Mouse (Mus musculus) intestine, embryonic 16.5 days (tissue): ENCODE measurements around the gene Stt3b. TPM values are rescaled to one million over a fixed set of nuclear protein-coding genes. Genes with fewer than 3 reads are reported as not detected.

Experiments used
- ATAC-seq: fragments of 200-750 bp; cut with Nextera tagmentation; 2 replicates; pipeline ENCODE4 v1.8.0; 2017; ENCODE audit warnings: moderate TSS enrichment, moderate library complexity
- H3K27ac ChIP-seq: fragments of 300-500 bp; sonication (generic); 2 replicates; pipeline ENCODE4 v1.5.1; 2014; ENCODE audit warnings: mild to moderate bottlenecking, low read length
- H3K27me3 ChIP-seq: fragments of 300-500 bp; sonication (generic); replicated peaks from 2 replicates; pipeline ENCODE4 v1.6.1; 2014; ENCODE audit warnings: low read length, control low read depth, mixed read lengths; ENCODE audit not compliant: control insufficient read depth, insufficient read depth
- H3K36me3 ChIP-seq: fragments of 300-500 bp; sonication (generic); 2 replicates; pipeline ENCODE4 v1.6.1; 2014; ENCODE audit warnings: low read length, control low read depth; ENCODE audit not compliant: control insufficient read depth, insufficient read depth
- H3K4me1 ChIP-seq: fragments of 300-500 bp; sonication (generic); 2 replicates; pipeline ENCODE4 v1.6.1; 2014; ENCODE audit warnings: low read length, control low read depth, mixed read lengths; ENCODE audit not compliant: control insufficient read depth, insufficient read depth
- H3K4me2 ChIP-seq: fragments of 300-500 bp; sonication (generic); 2 replicates; pipeline ENCODE4 v1.6.1; 2014; ENCODE audit warnings: low read depth, low read length, control low read depth
- H3K4me3 ChIP-seq: fragments of 300-500 bp; sonication (generic); 2 replicates; pipeline ENCODE4 v1.5.1; 2014; ENCODE audit warnings: mild to moderate bottlenecking, low read length
- H3K9ac ChIP-seq: fragments of 300-500 bp; sonication (generic); 2 replicates; pipeline ENCODE4 v1.6.1; 2014; ENCODE audit warnings: low read depth, low read length
- H3K9me3 ChIP-seq: fragments of 300-500 bp; sonication (generic); 2 replicates; pipeline ENCODE4 v1.6.1; 2016; ENCODE audit warnings: low read length, control low read depth; ENCODE audit not compliant: control insufficient read depth
- WGBS: fragments of 180-500 bp; shearing (Covaris S2); extraction: QIAGEN DNeasy Blood & Tissue Kit; methylation state at CpG from one replicate; pipeline ENCODE4 v1.1.7; 2014; 5-methylcytosine and 5-hydroxymethylcytosine counted together
- polyA plus RNA-seq: library from polyadenylated mRNA; unstranded; fragments of >200 nt; fragmentation: Nextera tagmentation; extraction: Ambion mirVana; gene quantifications from 2 replicates; pipeline ENCODE4 v1.2.1, GENCODE M21; 2015

Gene Stt3b
- polyA plus RNA-seq, 1 experiment from 2014 or later = 108 TPM

DNA sequence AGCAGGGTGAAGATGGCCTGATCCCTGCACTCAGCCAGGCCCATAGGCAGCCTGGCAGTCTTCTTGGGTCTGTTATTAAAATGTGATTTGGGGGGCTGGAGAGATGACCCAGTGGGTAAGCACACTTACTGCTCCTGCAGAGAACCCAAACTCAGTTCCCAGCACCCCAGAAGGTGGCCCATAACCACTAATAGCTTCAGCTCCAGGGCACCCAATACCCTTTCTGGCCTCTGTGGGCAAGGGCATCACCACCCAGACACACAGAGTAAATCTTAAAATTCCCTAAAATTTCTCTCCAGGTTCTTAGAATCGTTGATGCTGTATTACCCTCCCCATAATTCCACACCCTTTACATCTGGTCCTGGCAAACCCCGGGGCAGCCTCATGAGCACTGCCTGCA is 75.7 kb downstream of the Stt3b start:
- H3K4me3 ChIP-seq = no peak overlapping the region
- no peak overlapping the region for H3K4me2 ChIP-seq
- no peak overlapping the region for H3K27ac ChIP-seq
- no peaks in the 10 kb centered on the region for H3K9me3 ChIP-seq
- H3K36me3 ChIP-seq = 0 out of 2 replicates have a peak, but pooled peaks cover 5% of the 10 kb centered on the region
- H3K27me3 ChIP-seq = no peaks in the 10 kb centered on the region
- no peaks in the 10 kb centered on the region for H3K4me1 ChIP-seq
- 95% methylated on average over 2 of the region's 2 CpGs for WGBS
- ATAC-seq = no peak
- no peak overlapping the region for H3K9ac ChIP-seq

DNA sequence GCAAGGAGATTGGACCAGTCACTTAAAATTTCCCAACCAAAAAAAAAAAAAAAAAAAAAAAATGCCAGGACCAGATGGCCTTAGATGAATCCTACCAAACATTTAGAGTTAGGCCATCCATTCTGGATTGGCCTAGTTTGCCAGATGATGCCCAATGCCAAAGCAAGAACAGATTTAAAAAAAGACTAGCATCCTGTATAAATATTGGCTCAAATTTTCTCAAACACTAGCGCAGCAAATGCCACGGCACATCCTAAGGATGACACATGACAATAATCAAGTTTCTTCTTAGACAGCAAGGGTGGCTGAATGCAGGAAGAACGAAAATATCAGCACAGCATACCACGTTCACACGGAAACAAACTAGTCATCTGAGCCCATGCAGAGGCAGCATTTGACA is 76.5 kb downstream of the Stt3b start:
- no peak for ATAC-seq

DNA sequence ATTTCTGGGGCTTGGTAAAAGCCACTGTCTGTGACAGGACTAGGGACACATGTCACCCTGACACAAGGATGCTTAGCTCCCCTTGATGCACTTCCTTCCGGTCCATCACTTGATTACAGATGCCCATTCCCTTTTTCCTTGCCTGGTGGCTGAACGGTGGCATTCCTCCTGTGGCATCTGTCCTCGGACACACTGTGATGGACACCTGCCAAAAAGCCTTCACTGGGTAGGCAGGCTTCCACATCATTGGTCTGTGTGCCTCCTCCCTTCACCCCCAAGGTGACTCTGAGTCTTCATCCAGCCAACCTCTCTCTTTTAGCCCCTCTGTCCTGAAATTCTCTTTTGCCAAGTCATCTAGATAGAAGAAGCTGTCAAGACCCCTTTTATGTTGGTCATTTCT is 78.7 kb downstream of the Stt3b start:
- WGBS = 90% methylated on average over 3 of the region's 3 CpGs
- Histone ChIP-seq H3K36me3 (no peaks in the 10 kb centered on the region), H3K4me3 (no peak overlapping the region)

More for the DNA sequence above, 76.5 kb downstream of the Stt3b start:
- Histone ChIP-seq H3K36me3 (0 out of 2 replicates have a peak, but pooled peaks cover 5% of the 10 kb centered on the region), H3K4me1 (no peaks in the 10 kb centered on the region), H3K9ac (no peak overlapping the region), H3K4me2 (no peak overlapping the region), H3K27ac (no peak overlapping the region), H3K4me3 (no peak overlapping the region), H3K27me3 (no peaks in the 10 kb centered on the region), H3K9me3 (no peaks in the 10 kb centered on the region)
- WGBS = 89% methylated on average over 5 of the region's 5 CpGs

DNA sequence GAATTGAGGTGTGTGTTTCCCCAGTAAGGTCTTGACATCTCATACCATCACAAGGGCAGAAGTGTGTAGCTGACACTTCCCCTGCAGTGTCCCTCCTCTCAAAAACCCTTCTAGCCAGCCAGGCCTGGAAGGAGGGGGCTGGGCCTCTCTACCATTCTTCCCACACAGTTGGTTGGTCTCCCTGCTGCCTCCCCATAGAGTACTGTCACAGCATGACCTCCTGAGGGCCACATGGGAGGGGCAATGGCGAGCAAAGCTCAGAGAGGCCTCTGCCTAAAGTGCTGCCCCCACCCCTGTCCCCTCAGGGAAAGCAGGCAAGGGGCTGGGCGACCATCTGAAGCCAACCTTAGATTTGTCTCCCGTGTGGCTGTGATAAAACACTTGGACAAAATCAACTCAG is 80.1 kb downstream of the Stt3b start:
- no peaks in the 10 kb centered on the region for H3K36me3 ChIP-seq
- no peaks in the 10 kb centered on the region for H3K4me1 ChIP-seq
- H3K27me3 ChIP-seq = no peaks in the 10 kb centered on the region
- H3K27ac ChIP-seq = no peak overlapping the region
- 52% methylated on average over 3 of the region's 3 CpGs for WGBS
- H3K4me3 ChIP-seq = no peak overlapping the region
- no peak for ATAC-seq
- no peak overlapping the region for H3K4me2 ChIP-seq
- no peaks in the 10 kb centered on the region for H3K9me3 ChIP-seq
- H3K9ac ChIP-seq = no peak overlapping the region

More for the DNA sequence above, 78.7 kb downstream of the Stt3b start:
- no peak for ATAC-seq
- no peak overlapping the region for H3K9ac ChIP-seq
- no peaks in the 10 kb centered on the region for H3K4me1 ChIP-seq
- no peaks in the 10 kb centered on the region for H3K9me3 ChIP-seq
- no peak overlapping the region for H3K27ac ChIP-seq
- H3K27me3 ChIP-seq = no peaks in the 10 kb centered on the region
- no peak overlapping the region for H3K4me2 ChIP-seq

DNA sequence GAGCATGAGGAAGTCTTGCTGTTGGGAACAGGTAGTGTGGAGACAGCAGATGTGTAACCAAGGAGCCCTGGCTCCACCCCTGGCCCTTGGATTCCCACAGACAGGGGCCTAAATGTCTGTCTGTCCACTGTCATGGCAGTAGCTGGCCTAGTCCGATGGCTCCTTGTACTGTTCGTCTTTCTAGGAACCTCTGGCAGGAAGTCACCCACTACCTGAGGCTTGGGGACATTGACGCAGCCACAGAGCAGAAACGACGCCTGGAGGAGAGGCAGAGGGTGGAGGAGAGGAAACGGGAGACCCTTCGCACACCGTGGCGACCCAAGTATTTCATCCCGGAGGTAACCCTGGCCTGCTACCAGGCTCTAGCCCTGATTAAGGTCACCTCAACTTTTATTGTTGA is 80.5 kb downstream of the Stt3b start:
- H3K4me2 ChIP-seq = no peak overlapping the region
- H3K27me3 ChIP-seq = no peaks in the 10 kb centered on the region
- H3K36me3 ChIP-seq = no peaks in the 10 kb centered on the region
- 77% methylated on average over 10 of the region's 10 CpGs for WGBS
- no peaks in the 10 kb centered on the region for H3K9me3 ChIP-seq
- no peaks in the 10 kb centered on the region for H3K4me1 ChIP-seq
- ATAC-seq = no peak
- H3K27ac ChIP-seq = no peak overlapping the region
- no peak overlapping the region for H3K4me3 ChIP-seq
- H3K9ac ChIP-seq = no peak overlapping the region

DNA sequence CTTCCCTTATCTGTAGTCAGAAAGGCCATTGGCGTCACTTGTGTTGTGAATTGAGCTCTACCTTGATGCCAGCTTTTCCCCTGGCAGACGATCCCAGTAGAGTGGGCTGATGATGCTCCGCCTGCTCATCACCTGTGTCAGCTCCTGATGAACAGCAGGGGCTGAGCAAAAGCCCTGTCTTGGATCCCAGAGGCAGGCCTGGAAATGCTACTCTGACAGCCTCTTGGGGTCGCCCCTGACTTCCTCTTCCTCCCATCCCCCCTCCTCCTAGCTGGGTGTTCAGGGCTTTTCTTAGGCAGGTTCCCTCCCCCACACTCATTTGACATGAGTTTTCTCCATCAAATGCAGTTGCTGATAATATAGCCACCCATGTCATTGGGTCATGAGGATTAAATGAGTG is 81.1 kb downstream of the Stt3b start:
- ATAC-seq = no peak
- no peak overlapping the region for H3K9ac ChIP-seq
- no peak overlapping the region for H3K27ac ChIP-seq
- 76% methylated on average over 4 of the region's 4 CpGs for WGBS
- no peaks in the 10 kb centered on the region for H3K4me1 ChIP-seq
- H3K36me3 ChIP-seq = no peaks in the 10 kb centered on the region
- H3K9me3 ChIP-seq = no peaks in the 10 kb centered on the region
- no peaks in the 10 kb centered on the region for H3K27me3 ChIP-seq
- H3K4me3 ChIP-seq = no peak overlapping the region
- no peak overlapping the region for H3K4me2 ChIP-seq

DNA sequence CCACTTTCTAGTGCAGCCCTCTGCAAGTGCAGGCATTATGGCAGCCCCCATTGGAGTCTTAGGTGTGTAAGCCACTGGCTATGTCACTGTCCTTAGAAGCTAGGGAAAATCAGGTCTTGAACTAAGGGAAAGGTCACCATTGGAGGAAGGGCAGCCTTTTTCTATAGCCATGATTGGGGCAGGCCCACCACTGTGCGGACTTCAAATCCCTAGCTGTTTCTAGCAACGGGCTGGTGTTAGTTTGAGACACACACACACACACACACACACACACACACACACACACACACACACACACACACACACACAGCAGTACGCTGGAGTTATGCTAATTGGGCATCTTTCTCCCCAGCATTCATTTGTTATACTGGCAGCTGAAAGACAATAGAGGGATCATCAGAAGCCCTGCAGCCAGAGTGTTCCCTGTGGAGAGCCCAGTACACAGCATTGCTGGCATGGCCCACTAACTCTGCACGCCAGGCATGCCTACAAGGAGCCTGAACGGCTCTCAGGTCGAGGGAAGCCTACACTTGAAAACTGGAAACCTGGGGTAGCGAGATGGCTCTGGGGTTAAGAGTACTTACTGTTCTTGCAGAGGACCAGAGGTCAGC is 85.4 kb downstream of the Stt3b start:
- Histone ChIP-seq H3K36me3 (no peaks in the 10 kb centered on the region), H3K27me3 (no peaks in the 10 kb centered on the region), H3K4me1 (no peaks in the 10 kb centered on the region), H3K4me2 (no peak overlapping the region), H3K27ac (no peak overlapping the region), H3K9ac (no peak overlapping the region), H3K4me3 (no peak overlapping the region), H3K9me3 (no peaks in the 10 kb centered on the region)
- WGBS = 65% methylated on average over 7 of the region's 7 CpGs
- ATAC-seq = no peak

DNA sequence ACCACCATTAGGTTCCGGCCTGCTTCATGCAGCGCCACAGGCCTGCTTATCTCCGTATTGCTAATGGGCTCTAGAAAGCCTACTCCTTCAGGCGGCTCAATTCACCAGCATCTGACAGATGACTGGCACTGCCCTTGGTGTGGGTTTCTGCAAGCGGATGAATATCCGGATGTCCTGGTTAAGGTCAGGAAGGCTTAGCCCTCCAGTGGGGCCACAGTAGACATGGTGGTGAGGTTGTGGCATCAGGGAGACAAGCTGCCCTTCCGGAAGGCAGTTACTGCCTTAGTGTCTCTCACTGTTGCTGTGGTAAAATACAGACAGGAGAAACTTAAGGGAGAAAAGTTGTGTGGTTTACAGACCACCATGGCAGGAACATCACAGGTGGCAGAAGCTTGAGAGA is 89.0 kb downstream of the Stt3b start:
- Histone ChIP-seq H3K4me1 (no peaks in the 10 kb centered on the region), H3K9me3 (no peaks in the 10 kb centered on the region), H3K4me2 (no peak overlapping the region), H3K9ac (no peak overlapping the region), H3K27me3 (no peaks in the 10 kb centered on the region), H3K4me3 (no peak overlapping the region), H3K27ac (no peak overlapping the region), H3K36me3 (no peaks in the 10 kb centered on the region)
- 94% methylated on average over 7 of the region's 7 CpGs for WGBS
- no peak for ATAC-seq

DNA sequence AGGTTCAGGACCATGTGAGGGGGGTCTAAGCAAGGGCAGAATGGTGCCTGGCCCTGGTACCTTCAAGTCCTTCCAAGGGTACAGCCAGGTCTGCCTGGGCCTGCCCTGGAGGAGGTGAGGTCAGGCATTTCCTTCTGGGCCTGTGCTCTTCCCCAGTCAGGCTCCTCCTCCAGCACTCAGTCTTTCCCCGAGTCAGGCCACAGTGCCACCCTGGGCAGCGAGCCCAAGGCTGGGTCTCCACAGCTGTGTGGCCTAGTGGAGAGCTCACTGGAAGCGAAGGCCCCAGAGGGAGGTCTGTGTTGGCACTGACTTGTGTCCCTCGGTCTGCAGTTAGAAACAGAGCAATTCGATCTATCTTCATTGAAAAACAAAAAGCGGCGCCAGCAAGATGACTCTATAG is 89.8 kb downstream of the Stt3b start:
- H3K4me1 ChIP-seq = peaks cover 7% of the 10 kb centered on the region
- H3K4me3 ChIP-seq = no peak overlapping the region
- no peaks in the 10 kb centered on the region for H3K27me3 ChIP-seq
- no peak overlapping the region for H3K27ac ChIP-seq
- H3K9me3 ChIP-seq = no peaks in the 10 kb centered on the region
- no peak for ATAC-seq
- H3K4me2 ChIP-seq = no peak overlapping the region
- 74% methylated on average over 7 of the region's 7 CpGs for WGBS
- no peaks in the 10 kb centered on the region for H3K36me3 ChIP-seq
- H3K9ac ChIP-seq = no peak overlapping the region

DNA sequence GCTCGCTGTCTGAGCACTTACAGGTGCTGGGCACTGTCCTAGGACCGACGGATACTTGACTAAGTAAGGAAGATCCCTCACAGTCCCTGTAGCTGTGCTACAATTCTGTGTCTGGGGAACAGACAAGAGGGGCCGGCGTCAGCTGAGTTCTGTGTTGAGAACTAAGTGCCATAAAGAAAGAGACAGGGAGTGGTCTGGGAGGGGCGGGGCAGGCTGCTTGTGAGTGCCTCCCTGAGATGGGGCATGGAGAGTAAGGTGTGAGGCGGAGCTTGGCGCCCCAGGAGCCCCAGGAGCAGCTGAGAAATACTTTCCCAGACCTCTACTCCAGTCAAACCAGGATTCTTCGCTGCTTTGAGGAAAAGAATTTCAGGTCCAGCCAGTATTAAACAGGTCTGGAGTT is 92.2 kb downstream of the Stt3b start:
- H3K4me3 ChIP-seq = no peak overlapping the region
- H3K36me3 ChIP-seq = no peaks in the 10 kb centered on the region
- H3K27me3 ChIP-seq = no peaks in the 10 kb centered on the region
- H3K27ac ChIP-seq = no peak overlapping the region
- H3K4me1 ChIP-seq = peaks cover 15% of the 10 kb centered on the region
- no peak overlapping the region for H3K9ac ChIP-seq
- no peak overlapping the region for H3K4me2 ChIP-seq
- ATAC-seq = peak; percentile 34; the same call in 1 of the 2 replicates
- 19% methylated on average over 9 of the region's 9 CpGs for WGBS
- 0 out of 2 replicates have a peak, but pooled peaks cover 3% of the 10 kb centered on the region for H3K9me3 ChIP-seq
